Comparison of ENCODE assay signal across 8 mouse cellular contexts in the genomic region with DNA sequence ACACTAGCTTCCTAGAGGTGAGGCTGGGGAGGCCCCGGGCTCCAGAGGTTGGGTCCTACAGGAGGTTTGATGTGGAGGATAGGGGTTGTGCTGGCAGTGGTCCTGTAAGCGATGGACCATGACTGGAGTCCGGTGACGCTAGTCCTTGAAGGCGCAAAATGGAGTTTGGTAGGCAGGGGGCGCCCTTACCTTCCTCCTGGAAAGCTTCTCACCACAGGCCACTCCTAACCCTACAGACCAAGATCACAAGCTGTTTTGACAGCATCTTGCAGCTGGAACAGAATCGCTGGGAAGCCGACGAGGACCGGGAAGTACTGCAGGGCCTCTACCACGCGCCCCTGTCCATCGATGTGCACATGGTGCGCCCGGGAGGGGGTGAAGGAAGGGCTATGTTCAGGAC. TPM values are rescaled to one million over a fixed set of nuclear protein-coding genes. Genes with fewer than 3 reads are reported as not detected.
DNase-seq lines count a peak whose midpoint lies in the region; ATAC-seq lines count a peak whose summit lies in the region.

No protein-coding gene starts in this region.

- H3K4me3 ChIP-seq in limb, embryonic 11.5 days (ENCODE audit: low read depth, low read length): no peak overlapping the region

- no peak overlapping the region for H3K9ac ChIP-seq in limb, embryonic 11.5 days (ENCODE audit: low read length)

- H3K36me3 ChIP-seq in limb, embryonic 11.5 days (ENCODE audit: control insufficient read depth, insufficient read depth, low read length): no peaks in the 10 kb centered on the region
- no peaks in the 10 kb centered on the region for H3K36me3 ChIP-seq in splenic B cell, adult 2 months (ENCODE audit: control insufficient read depth, insufficient read depth, low read length, poor library complexity, severe bottlenecking)

- H3K27ac ChIP-seq in limb, embryonic 11.5 days (replicated peaks; ENCODE audit: low read depth, low read length): no peak overlapping the region

- peak; percentile 48 for DNase-seq in CD4-positive, CD25-positive, alpha-beta regulatory T cell, adult 2 months (ENCODE audit: low read depth, low spot score)
- peak; percentile 94 for DNase-seq in embryo, embryonic 10.5 days (ENCODE audit: low spot score)
- peak; percentile 76 to 88 for DNase-seq in gastrocnemius, postnatal 4 days (ENCODE audit: low spot score in 2 of 2)
- peak; percentile 82 to 95 for DNase-seq in kidney, adult 8-10 months
- peak; percentile 92 for DNase-seq in limb, embryonic 11.5 days (ENCODE audit: low spot score)
- DNase-seq in splenic B cell, adult 2 months (ENCODE audit: low read depth, low spot score): peak; percentile 32

- WGBS in limb, embryonic 11.5 days: 4% methylated on average over 15 of the region's 15 CpGs

- H3K4me2 ChIP-seq in limb, embryonic 11.5 days (ENCODE audit: low read depth, severe bottlenecking): no peak overlapping the region

- no peaks in the 10 kb centered on the region for H3K9me3 ChIP-seq in limb, embryonic 11.5 days (ENCODE audit: control insufficient read depth, low read length)

- H3K4me1 ChIP-seq in limb, embryonic 11.5 days (ENCODE audit: control insufficient read depth, insufficient read depth, low read length): peaks cover 25% of the 10 kb centered on the region

- peaks cover 76% of the 10 kb centered on the region for H3K27me3 ChIP-seq in limb, embryonic 11.5 days (ENCODE audit: control insufficient read depth, insufficient read depth, low read length)
- 0 out of 2 replicates have a peak, but pooled peaks cover 2% of the 10 kb centered on the region for H3K27me3 ChIP-seq in splenic B cell, adult 2 months (ENCODE audit: control insufficient read depth, insufficient read depth, low read length, poor library complexity, severe bottlenecking)

- no peak for ATAC-seq in CD4-positive, CD25-positive, alpha-beta regulatory T cell, adult 4 months
- ATAC-seq in limb, embryonic 11.5 days (ENCODE audit: insufficient number of reproducible peaks, low FRiP score, low TSS enrichment, low read depth): no peak
- peak; percentile 70 for ATAC-seq in monocyte, adult 5-6 weeks (replicated peaks; ENCODE audit: insufficient number of reproducible peaks, low FRiP score, low TSS enrichment, poor library complexity, severe bottlenecking)

RNA-seq across cellular contexts. Expression of a gene that starts 8.4 kb away (rescaled TPM):
- polyA plus RNA-seq in CD4-positive, CD25-positive, alpha-beta regulatory T cell, adult 4 months (2017; shearing (Covaris generic)): not detected
- total RNA-seq in gastrocnemius, postnatal 4 days (2021): 1 to 10 TPM; 5.0 to 6.1 TPM
- 4.1 TPM in 2 replicates for polyA plus RNA-seq in limb, embryonic 11.5 days (2014; fragmentation: Nextera tagmentation; extraction: Ambion mirVana)
- total RNA-seq in monocyte, adult 5-6 weeks (2017): 1.1 TPM in 1 of 3 replicates, not detected in the others

RNA-seq across cellular contexts. Expression of a gene that starts 17.0 kb away (rescaled TPM):
- not detected for polyA plus RNA-seq in CD4-positive, CD25-positive, alpha-beta regulatory T cell, adult 4 months (2017; shearing (Covaris generic))
- total RNA-seq in gastrocnemius, postnatal 4 days (2021): 10 to 100 TPM in 1 of 2 experiments, 1 to 10 TPM in 1; 7.0 to 10.2 TPM
- 3.1 and 5.5 TPM in 2 replicates for polyA plus RNA-seq in limb, embryonic 11.5 days (2014; fragmentation: Nextera tagmentation; extraction: Ambion mirVana)
- total RNA-seq in monocyte, adult 5-6 weeks (2017): 25.9 to 40.4 TPM (median 27.4 TPM) in 3 replicates

RNA-seq across cellular contexts. Expression of a gene that starts 18.6 kb away (rescaled TPM):
- not detected for polyA plus RNA-seq in CD4-positive, CD25-positive, alpha-beta regulatory T cell, adult 4 months (2017; shearing (Covaris generic))
- total RNA-seq in gastrocnemius, postnatal 4 days (2021): under 1 TPM in 1 of 2 experiments, not detected in 1; 0.59 TPM
- polyA plus RNA-seq in limb, embryonic 11.5 days (2014; fragmentation: Nextera tagmentation; extraction: Ambion mirVana): 0.63 TPM in 1 of 2 replicates, not detected in the other
- not detected in 3 replicates for total RNA-seq in monocyte, adult 5-6 weeks (2017)

RNA-seq across cellular contexts. Expression of a gene that starts 47.7 kb away (rescaled TPM):
- polyA plus RNA-seq in CD4-positive, CD25-positive, alpha-beta regulatory T cell, adult 4 months (2017; shearing (Covaris generic)): under 1 TPM; 0.32 to 0.43 TPM
- total RNA-seq in gastrocnemius, postnatal 4 days (2021): 10 to 100 TPM; 69.1 to 74.5 TPM
- 30.4 and 30.9 TPM in 2 replicates for polyA plus RNA-seq in limb, embryonic 11.5 days (2014; fragmentation: Nextera tagmentation; extraction: Ambion mirVana)
- total RNA-seq in monocyte, adult 5-6 weeks (2017): 37.5 to 41.2 TPM (median 40.7 TPM) in 3 replicates

Comparison
In these comparisons a context has a peak if more than half of its experiments do, and no peak if none do; other contexts are left out.
1. DNase-seq: peak in every context shown above with its lines; median percentile 94 in embryo, embryonic 10.5 days; 92 in limb, embryonic 11.5 days; 88 in kidney, adult 8-10 months; 82 in gastrocnemius, postnatal 4 days; 48 in CD4-positive, CD25-positive, alpha-beta regulatory T cell, adult 2 months; 32 in splenic B cell, adult 2 months.